12 mouse cellular contexts compared by ENCODE assay signal in genomic region chr5:115432395-115432794, GRCm38 (mm10). TPM values are rescaled to one million over a fixed set of nuclear protein-coding genes. Genes with fewer than 3 reads are reported as not detected.
A peak's percentile ranks its signal among the peaks of the same experiment; 100 is the strongest.
DNase-seq lines count a peak whose midpoint lies in the region; ATAC-seq and TF ChIP-seq lines count a peak whose summit lies in the region.
"Had no signal": no experiment of that assay in that cellular context is flagged by ENCODE, and none has a peak within 500 bp of the region (broad histone marks: within the 10 kb centered on the region; RNA-seq: fewer than 3 reads in every experiment).

No protein-coding gene starts in this region.

- peak overlapping the region; percentile 96; the same call in 1 of the 2 replicates for H3K4me2 ChIP-seq in kidney, postnatal 0 days (ENCODE audit: low read length)
- peak overlapping the region; percentile 92 for H3K4me2 ChIP-seq in forebrain, embryonic 16.5 days (ENCODE audit: low read length)
- H3K4me2 ChIP-seq in neural tube, embryonic 14.5 days (ENCODE audit: low read depth, low read length) = peak overlapping the region; percentile 73

- no peak for DNase-seq in kidney, postnatal 0 days (ENCODE audit: low spot score)
- DNase-seq in kidney, postnatal 10 days = no peak
- DNase-seq in limb, embryonic 10.5 days (ENCODE audit: low spot score) = no peak
- no peak for DNase-seq in layer of hippocampus, postnatal 10 days (ENCODE audit: low spot score in 2 of 2)
- no peak for DNase-seq in adrenal gland, postnatal 25 days
- no peak for DNase-seq in left cerebral cortex, postnatal 14 days (ENCODE audit: low spot score in 2 of 2)
- DNase-seq: cerebellum, adult 9-11 months had no signal

- H3K4me1 ChIP-seq in kidney, postnatal 0 days (replicated peaks; ENCODE audit: insufficient read depth, low read length) = peaks cover 3% of the 10 kb centered on the region; the same call in 1 of the 2 replicates
- peaks cover 79% of the 10 kb centered on the region for H3K4me1 ChIP-seq in forebrain, embryonic 16.5 days (replicated peaks; ENCODE audit: control insufficient read depth, insufficient read depth, low read length)
- H3K4me1 ChIP-seq in limb, embryonic 10.5 days = peaks cover 91% of the 10 kb centered on the region
- peaks cover 64% of the 10 kb centered on the region for H3K4me1 ChIP-seq in neural tube, embryonic 14.5 days (ENCODE audit: control insufficient read depth, insufficient read depth, low read length)

- no peak for ATAC-seq in kidney, postnatal 0 days (replicated peaks; ENCODE audit: low FRiP score, low read depth)
- no peak for ATAC-seq in forebrain, embryonic 16.5 days
- no peak for ATAC-seq in neural tube, embryonic 14.5 days (ENCODE audit: low read depth)
- ATAC-seq: Patski had no signal

- H3K9ac ChIP-seq in kidney, postnatal 0 days (ENCODE audit: low read depth, low read length) = no peak overlapping the region
- H3K9ac ChIP-seq in forebrain, embryonic 16.5 days (replicated peaks; ENCODE audit: low read depth, low read length) = peak overlapping the region; percentile 100
- H3K9ac ChIP-seq in neural tube, embryonic 14.5 days (replicated peaks; ENCODE audit: low read depth, low read length) = peak overlapping the region; percentile 100
- H3K9ac ChIP-seq: lung, embryonic 15.5 days had no signal

- intact Hi-C loops in left cerebral cortex, postnatal 14 days (cut with DNase I) = no loop called here

- no peak for TF ChIP-seq CTCF in kidney, postnatal 0 days (IDR thresholded peaks at IDR 0.05; ENCODE audit: low read depth)

- 75% methylated on average over 11 of the region's 11 CpGs for WGBS in kidney, postnatal 0 days
- WGBS in forebrain, embryonic 16.5 days = 18% methylated on average over 11 of the region's 11 CpGs
- WGBS in limb, embryonic 10.5 days = 86% methylated on average over 11 of the region's 11 CpGs
- 36% methylated on average over 11 of the region's 11 CpGs for WGBS in neural tube, embryonic 14.5 days

- H3K27ac ChIP-seq in kidney, postnatal 0 days = no peak overlapping the region
- H3K27ac ChIP-seq in forebrain, embryonic 16.5 days (ENCODE audit: low read length) = peak overlapping the region; percentile 93
- peak overlapping the region; percentile 99; the same call in 1 of the 2 replicates for H3K27ac ChIP-seq in limb, embryonic 10.5 days
- H3K27ac ChIP-seq in neural tube, embryonic 14.5 days (ENCODE audit: low read depth, low read length) = peak overlapping the region; percentile 91
- H3K27ac ChIP-seq: lung, embryonic 15.5 days had no signal

- H3K9me3 ChIP-seq in kidney, postnatal 0 days (replicated peaks; ENCODE audit: low read length) = no peaks in the 10 kb centered on the region
- H3K9me3 ChIP-seq in forebrain, embryonic 16.5 days (ENCODE audit: control insufficient read depth, low read length) = no peaks in the 10 kb centered on the region
- H3K9me3 ChIP-seq in limb, embryonic 10.5 days (replicated peaks) = no peaks in the 10 kb centered on the region
- no peaks in the 10 kb centered on the region for H3K9me3 ChIP-seq in neural tube, embryonic 14.5 days (ENCODE audit: control insufficient read depth, low read length)
- H3K9me3 ChIP-seq: lung, embryonic 15.5 days had no signal

- no peak overlapping the region for H3K4me3 ChIP-seq in kidney, postnatal 0 days (replicated peaks; ENCODE audit: low read depth, low read length)
- H3K4me3 ChIP-seq in forebrain, embryonic 16.5 days (replicated peaks; ENCODE audit: low read length) = peak overlapping the region; percentile 97
- peak overlapping the region; percentile 100 for H3K4me3 ChIP-seq in limb, embryonic 10.5 days
- peak overlapping the region; percentile 74 for H3K4me3 ChIP-seq in neural tube, embryonic 14.5 days (ENCODE audit: low read depth, low read length)
- H3K4me3 ChIP-seq: lung, embryonic 15.5 days had no signal

- H3K36me3 ChIP-seq in kidney, postnatal 0 days (ENCODE audit: insufficient read depth, low read length) = no peaks in the 10 kb centered on the region
- H3K36me3 ChIP-seq in forebrain, embryonic 16.5 days (ENCODE audit: control insufficient read depth, insufficient read depth) = peaks cover 2% of the 10 kb centered on the region; the same call in 1 of the 2 replicates
- H3K36me3 ChIP-seq in limb, embryonic 10.5 days = peaks cover 59% of the 10 kb centered on the region
- 0 out of 2 replicates have a peak, but pooled peaks cover 5% of the 10 kb centered on the region for H3K36me3 ChIP-seq in neural tube, embryonic 14.5 days (ENCODE audit: control insufficient read depth, insufficient read depth, low read length)
- H3K36me3 ChIP-seq: lung, embryonic 15.5 days had no signal

- H3K27me3 ChIP-seq in kidney, postnatal 0 days (ENCODE audit: insufficient read depth, low read length) = 0 out of 2 replicates have a peak, but pooled peaks cover 3% of the 10 kb centered on the region
- no peaks in the 10 kb centered on the region for H3K27me3 ChIP-seq in forebrain, embryonic 16.5 days (replicated peaks; ENCODE audit: control insufficient read depth, insufficient read depth, low read length)
- peaks cover 18% of the 10 kb centered on the region for H3K27me3 ChIP-seq in limb, embryonic 10.5 days (ENCODE audit: low read depth, poor library complexity, severe bottlenecking)
- H3K27me3 ChIP-seq in neural tube, embryonic 14.5 days (ENCODE audit: control insufficient read depth, insufficient read depth, low read length) = no peaks in the 10 kb centered on the region

RNA-seq across cellular contexts. Expression of gene Msi1, which starts 3.0 kb away (rescaled TPM):
- polyA plus RNA-seq in kidney, postnatal 0 days (2015; fragmentation: Nextera tagmentation; extraction: Ambion mirVana) = 12.4 and 13.3 TPM in 2 replicates
- polyA plus RNA-seq in forebrain, embryonic 16.5 days (2015; fragmentation: Nextera tagmentation; extraction: Ambion mirVana) = 53.9 and 62.2 TPM in 2 replicates
- polyA plus RNA-seq in limb, embryonic 10.5 days (2016; fragmentation: Nextera tagmentation; extraction: Ambion mirVana) = 54.0 and 60.6 TPM in 2 replicates
- 55.1 and 55.4 TPM in 2 replicates for polyA plus RNA-seq in neural tube, embryonic 14.5 days (2014; fragmentation: Nextera tagmentation; extraction: Ambion mirVana)
- total RNA-seq in layer of hippocampus, postnatal 10 days (2021) = 10 to 100 TPM; 73.0 to 76.2 TPM
- total RNA-seq in adrenal gland, postnatal 25 days (2021) = 15.3 and 20.8 TPM in 2 replicates
- total RNA-seq in left cerebral cortex, postnatal 14 days (2021) = 10 to 100 TPM; 45.4 to 54.0 TPM

RNA-seq across cellular contexts. Expression of gene Pla2g1b, which starts 33.7 kb away (rescaled TPM):
- polyA plus RNA-seq in kidney, postnatal 0 days (2015; fragmentation: Nextera tagmentation; extraction: Ambion mirVana) = 0.97 and 0.98 TPM in 2 replicates
- not detected in 2 replicates for polyA plus RNA-seq in forebrain, embryonic 16.5 days (2015; fragmentation: Nextera tagmentation; extraction: Ambion mirVana)
- not detected in 2 replicates for polyA plus RNA-seq in limb, embryonic 10.5 days (2016; fragmentation: Nextera tagmentation; extraction: Ambion mirVana)
- polyA plus RNA-seq in neural tube, embryonic 14.5 days (2014; fragmentation: Nextera tagmentation; extraction: Ambion mirVana) = 0.58 TPM in 1 of 2 replicates, not detected in the other
- not detected for total RNA-seq in layer of hippocampus, postnatal 10 days (2021)
- not detected in 2 replicates for total RNA-seq in adrenal gland, postnatal 25 days (2021)
- total RNA-seq in left cerebral cortex, postnatal 14 days (2021) = not detected
- total RNA-seq: heart, adult 8-10 months had no signal
- polyA plus RNA-seq: Patski had no signal

RNA-seq across cellular contexts. Expression of gene Sirt4, which starts 52.1 kb away (rescaled TPM):
- polyA plus RNA-seq in kidney, postnatal 0 days (2015; fragmentation: Nextera tagmentation; extraction: Ambion mirVana) = 19.6 and 20.2 TPM in 2 replicates
- 32.7 and 37.6 TPM in 2 replicates for polyA plus RNA-seq in forebrain, embryonic 16.5 days (2015; fragmentation: Nextera tagmentation; extraction: Ambion mirVana)
- 16.0 and 18.5 TPM in 2 replicates for polyA plus RNA-seq in limb, embryonic 10.5 days (2016; fragmentation: Nextera tagmentation; extraction: Ambion mirVana)
- polyA plus RNA-seq in neural tube, embryonic 14.5 days (2014; fragmentation: Nextera tagmentation; extraction: Ambion mirVana) = 26.0 and 32.6 TPM in 2 replicates
- total RNA-seq in layer of hippocampus, postnatal 10 days (2021) = 10 to 100 TPM; 25.8 to 29.8 TPM
- 25.2 and 38.3 TPM in 2 replicates for total RNA-seq in adrenal gland, postnatal 25 days (2021)
- total RNA-seq in left cerebral cortex, postnatal 14 days (2021) = 10 to 100 TPM; 27.4 to 27.7 TPM
